Mouse (Mus musculus): ENCODE results near the gene Hoxc6.

DNA sequence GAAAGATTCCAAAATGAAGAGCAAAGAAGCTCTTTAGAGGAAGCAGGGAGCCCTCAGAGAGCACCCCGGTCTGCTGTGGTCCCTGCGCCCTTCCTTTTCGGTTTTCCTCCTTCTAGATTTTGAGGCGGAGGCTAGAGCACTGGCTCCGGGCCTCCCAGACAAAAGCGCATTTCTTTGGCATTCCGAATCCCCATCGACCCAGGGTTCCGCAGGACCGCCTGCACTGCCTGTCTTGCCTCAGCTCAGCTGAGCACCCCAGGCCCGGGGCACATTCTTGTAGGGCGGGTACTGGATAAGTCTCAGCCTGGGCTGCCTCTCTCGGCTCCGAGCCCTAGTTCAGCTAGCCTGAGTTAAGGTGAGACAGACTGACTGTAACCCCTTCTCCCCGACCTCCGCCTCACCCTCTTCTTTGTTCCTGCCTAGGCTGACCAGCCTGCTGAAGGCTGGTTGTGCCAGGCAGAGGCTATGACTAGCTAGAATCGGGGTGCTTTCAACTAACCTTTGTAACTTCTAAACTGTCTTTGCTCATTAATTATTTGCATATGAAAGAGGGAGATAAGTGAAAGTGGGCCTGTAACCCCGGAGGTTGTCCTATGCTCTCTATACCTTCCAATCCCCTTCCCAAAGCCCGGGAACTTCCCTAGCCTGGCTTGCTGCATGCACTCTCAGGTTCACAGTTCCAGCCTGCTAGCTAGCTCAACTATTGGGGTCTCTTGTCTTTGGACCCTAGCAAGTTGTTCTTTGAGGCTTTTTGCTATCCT, 17.5 kb downstream of the Hoxc6 start:
- TF ChIP-seq POLR2A (IDR thresholded peaks at IDR 0.05; ENCODE audit: borderline replicate concordance, insufficient read depth, low read length) (no peak), CTCF (IDR thresholded peaks at IDR 0.05; ENCODE audit: borderline replicate concordance, insufficient read depth, low read depth, low read length) (no peak)

Data from cerebellum, adult 2 months (tissue).